Mouse (Mus musculus) heart, postnatal 14 days (tissue): ENCODE results near the gene Smc4. TPM values are rescaled to one million over a fixed set of nuclear protein-coding genes. Genes with fewer than 3 reads are reported as not detected.
"Not testable (repeated sequence)": the region's sequence is repeated elsewhere in the genome, so short reads cannot be mapped to it uniquely, and the experiment has no call there.

Experiments
- DNase-seq, 2 experiments: peaks; one replicate each; pipeline ENCODE4 v3.0.0; 2021 to 2022
- intact Hi-C: fragments of 180-260 bp; cut with DNase I; formaldehyde crosslinking; loops from one replicate; pipeline ENCODE4 v1.15.1; 2025
- total RNA-seq, 2 experiments: library from RNA; stranded (reverse); gene quantifications; 2 replicates each; pipeline ENCODE4 v1.2.3; 2021

Smc4 gene
- total RNA-seq, 2 experiments from 2014 or later = 25.9 to 31.1 TPM

DNA sequence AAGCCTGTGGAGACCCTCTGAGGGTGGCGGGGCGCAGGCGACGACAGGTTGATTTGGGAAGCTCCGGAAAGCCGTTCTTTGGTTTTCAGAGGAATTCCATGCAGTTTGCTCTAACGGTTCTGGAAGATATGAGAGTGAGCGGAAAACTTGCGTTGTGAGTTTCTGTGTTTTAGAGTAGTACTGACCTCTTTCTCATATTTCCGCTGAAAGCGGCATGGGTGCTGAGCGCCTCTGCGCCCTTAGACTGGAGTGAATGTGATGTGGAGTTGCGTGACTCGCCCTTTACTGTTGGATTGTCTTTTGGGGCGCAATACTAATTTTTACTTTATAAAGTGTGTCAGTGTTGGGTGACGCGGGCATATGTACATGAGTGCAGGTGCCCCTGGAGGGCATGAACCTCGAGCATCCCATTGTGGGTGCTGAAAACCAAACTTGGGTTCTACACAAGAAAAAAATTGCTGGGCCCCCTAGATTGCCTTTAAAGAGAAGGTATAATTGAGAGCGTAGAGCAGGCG lies 1.8 kb downstream of the Smc4 start:
- intact Hi-C loops = loop anchor here (2.0 kb wide), 1 partner anchor 34 kb away; no protein-coding TSS in a partner anchor
- no peak for DNase-seq

DNA sequence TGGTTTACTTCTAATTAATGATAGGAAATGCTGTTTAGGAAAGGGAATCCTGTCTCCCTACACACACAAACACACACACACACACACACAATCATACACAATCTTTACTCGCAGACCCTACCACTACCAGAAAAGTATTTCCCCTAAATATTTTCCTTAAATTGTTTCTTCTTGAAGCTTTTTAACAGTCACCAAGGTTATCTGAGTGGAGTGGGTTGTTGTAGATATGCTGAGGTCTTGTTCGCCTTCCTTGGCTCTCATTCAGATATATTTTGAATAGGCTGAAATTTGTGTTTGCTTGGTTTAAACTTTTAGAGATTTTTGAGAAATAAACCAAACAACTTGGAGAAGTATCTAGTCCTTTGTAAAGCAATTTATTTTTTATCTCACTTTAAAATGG lies 4.3 kb downstream of the Smc4 start:
- DNase-seq = no peak
- intact Hi-C loops = no loop called here

DNA sequence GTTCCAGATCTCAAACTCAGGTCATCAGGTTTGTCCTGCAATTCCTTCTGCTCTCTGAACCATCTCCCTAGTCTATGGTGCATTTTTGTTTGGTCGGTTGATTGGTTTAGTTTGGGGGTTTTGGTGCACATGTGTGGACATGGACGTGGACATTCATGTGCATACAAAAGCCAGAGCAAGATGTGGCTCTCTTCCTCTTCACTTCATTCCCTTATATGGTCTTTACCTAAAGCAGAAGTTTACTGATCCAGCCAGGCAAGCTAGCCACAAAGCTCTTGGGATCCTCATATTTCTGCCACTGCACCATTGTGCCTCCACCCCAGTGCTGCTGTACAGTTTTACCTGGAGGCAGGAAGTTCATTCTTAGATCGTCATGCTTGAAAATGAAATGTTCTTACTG lies 12.6 kb downstream of the Smc4 start:
- intact Hi-C loops = no loop called here
- DNase-seq = no peak

DNA sequence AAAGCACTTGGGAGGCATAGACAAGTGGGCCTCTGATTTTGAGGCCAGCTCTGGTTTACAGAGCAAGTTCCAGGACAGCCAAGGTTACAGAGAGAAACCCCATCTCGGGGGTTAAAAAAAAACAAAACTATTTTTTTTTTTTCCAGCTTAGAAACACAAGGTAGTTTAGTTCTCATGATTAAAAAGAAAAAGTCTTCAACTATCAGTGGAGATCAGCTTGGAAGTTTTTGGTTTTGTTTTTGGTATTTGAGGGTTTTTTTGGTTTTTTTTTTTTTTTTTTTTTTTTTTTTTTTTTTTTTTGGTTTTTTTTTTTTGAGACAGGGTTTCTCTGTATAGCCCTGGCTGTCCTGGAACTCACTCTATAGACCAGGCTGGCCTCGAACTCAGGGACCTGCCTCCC lies 14.1 kb downstream of the Smc4 start:
- DNase-seq, intact Hi-C loops: not testable (repeated sequence)

DNA sequence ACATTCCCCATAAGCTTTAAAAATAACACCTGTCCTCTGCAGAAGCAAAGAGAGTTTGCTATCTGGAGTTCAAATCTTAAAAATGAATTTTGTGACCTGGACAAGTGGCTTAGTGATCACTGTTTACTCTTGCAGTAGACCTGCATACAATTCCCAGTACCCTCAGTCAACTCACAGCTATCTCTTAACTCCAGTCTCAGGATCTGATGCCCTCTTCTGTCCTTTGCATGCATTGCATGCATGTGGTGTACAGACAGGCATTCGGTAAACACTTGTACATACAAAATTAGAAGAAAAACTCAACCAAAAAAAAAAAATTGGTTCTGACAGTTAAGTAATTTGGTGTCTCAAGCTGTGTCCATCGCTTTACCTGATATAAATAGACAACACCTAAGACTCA lies 15.7 kb downstream of the Smc4 start:
- intact Hi-C loops = no loop called here
- no peak for DNase-seq

DNA sequence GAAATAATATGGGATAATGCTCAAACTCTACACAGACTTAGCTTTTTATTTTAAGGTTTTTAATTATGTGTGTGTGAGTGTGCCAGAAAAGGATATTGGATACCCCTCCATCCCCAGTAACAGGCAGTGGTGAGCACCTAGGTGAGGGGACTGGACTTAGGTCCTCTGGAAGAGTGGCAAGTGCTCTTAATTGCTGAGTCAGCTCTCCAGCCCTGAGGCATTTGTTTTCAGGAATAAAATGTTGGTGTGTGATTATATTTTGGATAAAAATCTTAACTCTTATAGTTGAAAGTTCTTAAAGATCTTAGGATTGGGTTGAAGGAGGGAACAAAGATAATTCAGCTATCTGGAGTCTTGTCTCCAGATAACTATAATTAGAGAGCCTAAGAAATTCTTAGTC lies 16.2 kb downstream of the Smc4 start:
- intact Hi-C loops = no loop called here
- no peak for DNase-seq

DNA sequence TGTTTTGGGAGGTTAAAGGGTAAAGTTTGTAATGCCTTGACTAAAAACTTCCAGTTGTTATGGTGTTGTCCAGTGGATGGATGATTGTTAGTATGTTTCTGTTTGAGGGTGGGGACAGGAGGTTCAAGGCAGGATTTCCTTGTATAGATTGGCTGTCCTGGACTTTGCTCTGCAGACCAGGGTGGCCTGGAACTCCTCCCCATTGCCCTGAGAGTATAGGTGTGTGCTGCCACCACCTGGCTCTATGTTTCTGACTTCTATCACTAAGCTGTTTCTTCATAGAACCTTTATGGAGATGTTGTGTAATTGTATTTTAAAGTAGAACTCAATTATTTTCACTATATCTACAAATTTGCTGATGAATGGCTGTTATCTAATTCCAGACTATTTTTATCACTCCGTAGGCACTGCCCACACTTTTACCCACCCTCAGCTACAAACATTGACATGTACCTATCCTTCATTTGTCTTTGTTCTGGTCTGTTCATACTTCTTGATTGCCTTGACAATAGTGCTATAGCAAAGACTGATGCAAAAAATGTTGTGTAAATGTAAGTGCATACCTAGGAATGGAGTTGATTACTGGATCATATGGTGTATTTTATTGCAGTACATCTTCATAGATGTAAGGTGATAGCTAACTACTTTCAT lies 21.7 kb downstream of the Smc4 start:
- no peak for DNase-seq
- intact Hi-C loops = no loop called here

DNA sequence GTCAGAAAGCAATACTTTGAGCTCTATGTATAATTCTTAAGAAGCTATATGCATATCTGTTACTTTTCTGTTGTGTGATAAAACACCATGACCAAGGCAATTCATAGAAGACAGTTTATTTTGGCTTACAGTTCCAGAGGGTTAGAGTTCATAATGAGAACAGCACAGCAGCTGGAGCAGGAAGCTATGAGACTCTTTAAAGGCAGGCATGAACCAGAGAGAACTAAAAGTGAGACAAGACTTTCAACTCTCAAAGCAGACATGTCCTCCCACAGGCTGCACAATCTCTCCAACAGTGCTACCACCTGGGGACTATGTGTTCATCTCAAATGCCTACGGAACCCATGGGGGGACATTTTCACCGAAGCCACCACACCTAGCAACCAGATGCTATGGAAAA lies 35.6 kb downstream of the Smc4 start:
- intact Hi-C loops = loop anchor here (2.0 kb wide), 1 partner anchor 33 kb away; no protein-coding TSS in a partner anchor

DNA sequence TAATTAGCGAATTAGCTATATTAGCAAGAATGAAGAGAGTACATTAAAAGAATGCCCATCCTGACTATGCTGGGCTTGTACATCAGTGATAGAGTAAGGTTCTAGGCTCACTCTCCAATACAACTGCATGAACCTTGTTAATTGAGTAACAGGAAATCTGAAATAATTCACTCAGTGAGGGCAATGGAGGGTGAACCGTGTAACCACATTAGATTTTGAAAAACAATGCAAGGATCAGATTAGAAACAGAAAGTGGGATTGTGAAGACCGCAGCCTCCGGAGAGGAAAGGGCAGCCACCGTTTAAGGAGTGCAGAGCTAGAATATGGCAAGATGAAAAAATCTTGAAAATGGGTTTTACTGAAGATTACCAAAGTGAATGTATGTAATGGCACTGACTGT lies 36.8 kb downstream of the Smc4 start:
- intact Hi-C loops = loop anchor here (2.0 kb wide), 1 partner anchor 34 kb away; no protein-coding TSS in a partner anchor
- no peak for DNase-seq

More for the DNA sequence above, 35.6 kb downstream of the Smc4 start:
- DNase-seq = no peak

DNA sequence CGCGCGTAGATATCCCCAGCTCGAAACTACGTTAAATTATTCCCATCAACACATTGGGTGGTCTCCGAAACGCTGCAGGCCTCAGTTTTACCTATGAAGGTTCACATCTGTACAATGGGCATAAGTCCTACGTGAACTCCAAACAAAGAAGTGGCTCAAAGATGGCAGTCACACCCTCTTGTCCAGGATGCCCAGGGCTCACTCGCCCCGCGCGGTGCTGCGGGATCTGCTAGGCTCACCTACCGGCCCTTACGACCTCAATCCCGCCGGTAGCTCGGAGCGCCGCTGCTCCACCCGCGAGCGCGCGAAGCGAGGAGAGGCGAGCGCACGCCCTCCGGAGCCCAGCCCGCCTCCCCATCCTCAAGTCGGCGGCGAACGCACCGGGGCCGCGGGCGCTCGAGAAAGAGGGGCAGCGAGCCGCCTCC lies 39.6 kb downstream of the Smc4 start:
- no peak for DNase-seq
- intact Hi-C loops = no loop called here

DNA sequence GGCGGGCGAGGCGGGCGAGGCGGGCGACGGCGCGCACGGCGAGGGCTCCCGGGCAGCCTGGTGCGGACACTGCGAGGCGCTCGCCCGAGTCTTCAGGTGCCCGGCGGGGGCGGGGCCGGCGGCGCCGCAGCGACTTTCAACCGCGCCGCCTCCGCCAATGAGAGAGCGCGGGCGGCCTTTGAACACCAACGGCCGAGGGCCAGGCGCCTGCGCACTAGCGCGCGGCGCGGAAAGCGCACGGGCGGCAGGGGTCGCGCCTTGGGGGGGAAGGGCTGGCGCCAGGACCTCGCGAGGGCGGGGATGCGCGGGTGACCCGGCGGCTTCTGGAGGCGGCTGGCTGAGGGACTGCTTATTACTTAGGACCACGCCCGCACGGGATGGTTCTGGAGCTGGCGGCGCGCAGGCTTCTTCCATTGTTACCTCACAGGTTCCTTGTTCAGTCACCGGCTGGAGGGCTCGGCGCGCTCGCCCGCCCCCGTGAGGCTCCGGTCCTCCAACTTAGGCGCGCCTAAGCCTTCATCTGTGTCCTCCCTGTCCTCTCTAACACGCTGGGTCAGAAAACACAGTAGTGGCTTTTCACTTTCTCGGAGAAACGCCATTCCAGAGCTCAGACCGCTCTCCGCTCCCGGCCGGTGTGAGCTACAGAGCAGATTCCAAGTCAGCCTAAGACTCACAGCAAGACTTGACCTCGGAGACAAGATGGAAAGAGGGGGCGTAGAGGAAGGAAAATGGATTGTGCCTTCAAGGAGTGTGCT lies 40.3 kb downstream of the Smc4 start, which contains the start of gene Trim59:
Trim59 (minus strand) TSS at position 111 of the 755 bp plus-strand sequence.
- intact Hi-C loops = no loop called here
- DNase-seq = peak; percentile 89 to 94

DNA sequence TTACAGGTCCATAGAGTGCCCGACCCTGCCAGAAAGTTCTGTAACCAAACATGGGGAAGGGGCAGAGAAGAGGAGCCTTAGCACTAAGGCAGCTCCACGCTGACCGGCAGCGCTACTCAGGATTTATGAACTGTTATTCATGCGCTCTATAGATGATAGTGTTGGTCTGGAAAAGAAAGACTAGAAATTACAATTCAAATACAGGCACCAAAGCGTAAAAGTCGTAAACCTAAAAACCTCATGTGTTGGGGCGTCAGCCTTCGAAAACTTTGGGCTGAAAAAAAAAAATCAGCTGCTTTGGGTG lies 40.8 kb downstream of the Smc4 start:
- DNase-seq = no peak
- intact Hi-C loops = no loop called here

DNA sequence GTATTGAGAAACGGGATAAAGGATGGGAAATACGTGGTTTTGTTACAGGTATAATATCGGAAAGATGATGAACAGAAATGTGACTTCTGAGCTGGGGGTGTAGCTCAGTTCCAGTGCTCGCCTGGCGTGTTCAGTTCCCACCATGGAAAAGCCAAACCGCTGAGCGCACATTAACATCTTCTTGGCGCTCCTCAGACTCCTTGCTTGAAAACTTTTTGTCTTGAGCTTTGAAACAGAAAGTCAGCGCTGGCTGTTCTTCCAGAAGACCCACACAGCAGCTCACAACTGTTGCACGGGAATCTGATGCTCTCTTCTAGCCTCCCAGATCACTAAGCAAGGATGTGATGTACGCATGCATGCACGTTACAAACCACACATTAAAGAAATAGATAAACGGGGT lies 41.2 kb downstream of the Smc4 start:
- DNase-seq = no peak
- intact Hi-C loops = no loop called here

DNA sequence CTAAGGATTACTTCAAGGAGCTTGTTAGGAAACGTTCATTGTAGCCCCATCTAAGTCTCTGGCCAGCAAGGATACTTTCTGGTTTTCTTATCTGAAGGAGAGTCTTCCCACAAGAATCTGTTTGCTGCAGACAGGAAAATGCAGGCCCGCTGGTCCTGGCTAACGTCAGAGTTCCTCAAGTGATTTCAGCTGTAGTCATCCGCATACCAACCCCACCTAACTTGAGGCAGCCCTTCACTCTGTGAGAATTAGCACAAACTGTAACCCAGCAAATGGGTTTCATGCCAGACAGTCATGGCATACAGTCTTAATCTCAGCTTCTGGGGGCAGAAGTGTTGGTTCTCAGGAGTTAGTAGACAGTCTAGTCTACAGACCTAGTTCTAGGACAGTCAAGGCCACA lies 42.0 kb downstream of the Smc4 start:
- intact Hi-C loops = no loop called here
- no peak for DNase-seq

DNA sequence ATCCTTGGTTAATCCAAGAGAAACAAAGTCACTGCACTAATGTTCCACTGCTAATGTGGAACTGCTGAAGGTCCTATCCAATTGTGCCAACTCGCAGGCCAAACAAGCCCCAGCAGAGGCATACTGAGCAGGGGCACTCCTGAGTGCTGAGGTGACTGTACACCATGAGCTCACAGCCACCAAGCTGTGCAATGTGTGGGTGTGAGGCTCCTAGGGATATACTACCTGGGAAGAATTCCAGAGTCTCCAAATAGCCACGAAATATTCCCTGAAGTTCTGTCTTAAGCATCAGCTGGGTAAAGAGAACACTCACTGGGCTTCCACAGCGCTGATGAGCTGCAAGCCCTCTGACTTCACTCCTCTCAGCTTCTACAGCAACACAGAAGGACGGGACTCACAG lies 43.1 kb downstream of the Smc4 start:
- intact Hi-C loops = no loop called here
- no peak for DNase-seq

DNA sequence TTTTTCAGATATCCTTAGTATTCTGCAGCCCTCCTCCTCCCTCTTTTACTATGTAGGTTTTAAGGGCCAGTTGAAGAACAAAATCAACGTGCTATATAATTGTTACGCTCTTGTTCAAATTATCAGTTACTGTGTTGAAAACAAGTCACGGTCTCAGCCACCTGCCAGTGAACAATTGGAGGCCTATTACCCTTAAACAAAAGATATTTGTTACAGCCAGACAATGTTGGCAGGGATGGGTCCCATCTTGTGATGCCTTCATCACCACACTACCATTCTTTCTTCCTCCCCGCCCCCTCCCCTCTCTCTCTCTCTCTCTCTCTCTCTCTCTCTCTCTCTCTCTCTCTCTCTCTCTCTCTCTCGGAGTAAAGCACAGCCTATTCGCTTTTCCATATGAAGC lies 44.5 kb downstream of the Smc4 start:
- intact Hi-C loops = no loop called here
- no peak for DNase-seq

DNA sequence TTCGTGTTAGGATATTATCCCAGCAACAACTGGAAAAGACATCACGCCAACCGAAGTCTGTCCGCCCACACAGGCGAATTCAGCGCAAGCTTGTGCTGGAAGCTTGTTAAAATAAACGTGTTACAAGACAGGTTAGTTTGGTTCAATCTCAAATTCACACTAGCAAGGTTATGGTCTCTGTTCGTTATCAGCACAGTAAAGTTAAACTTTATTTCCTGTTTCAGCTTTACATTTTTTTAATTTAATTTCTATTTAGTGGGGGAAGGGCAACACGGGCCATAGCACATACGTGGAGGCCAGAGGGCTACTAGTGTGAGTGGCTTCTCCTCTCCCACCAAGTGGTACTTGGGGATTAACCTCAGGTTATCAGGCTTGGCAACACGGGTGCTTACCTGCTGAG lies 47.4 kb downstream of the Smc4 start:
- intact Hi-C loops = no loop called here
- no peak for DNase-seq

DNA sequence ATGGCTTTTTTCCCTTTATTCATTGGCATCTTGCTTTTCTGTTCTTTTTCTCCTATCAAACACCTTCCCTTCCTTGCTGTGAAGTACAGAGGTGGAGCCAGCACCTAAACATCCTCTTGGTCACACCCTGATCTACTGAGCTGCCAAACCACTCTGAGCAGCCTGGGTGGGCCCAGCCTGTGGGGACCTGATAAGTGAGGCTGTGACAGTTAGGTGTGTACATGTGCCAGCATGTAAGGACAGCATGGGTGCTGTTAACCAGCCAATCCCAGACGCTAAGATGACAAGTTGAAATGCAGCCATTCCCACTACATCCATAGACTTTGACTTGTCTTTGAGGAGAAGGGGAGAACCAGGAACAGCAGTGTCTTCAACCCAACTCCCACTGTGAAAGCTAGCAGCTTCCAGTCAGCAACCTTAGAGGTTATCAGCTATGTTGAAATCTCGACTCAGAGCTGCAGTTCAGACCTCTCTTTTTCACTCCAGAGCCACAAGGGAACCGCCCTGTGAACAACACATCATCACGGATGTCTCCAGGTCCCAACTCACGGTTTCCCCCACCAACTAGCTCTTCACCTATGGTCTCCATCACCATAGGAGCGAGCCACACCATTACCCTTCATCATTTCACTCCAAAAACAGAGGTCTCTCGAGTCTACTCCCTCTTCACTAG lies 50.4 kb downstream of the Smc4 start:
- no peak for DNase-seq
- intact Hi-C loops = no loop called here

DNA sequence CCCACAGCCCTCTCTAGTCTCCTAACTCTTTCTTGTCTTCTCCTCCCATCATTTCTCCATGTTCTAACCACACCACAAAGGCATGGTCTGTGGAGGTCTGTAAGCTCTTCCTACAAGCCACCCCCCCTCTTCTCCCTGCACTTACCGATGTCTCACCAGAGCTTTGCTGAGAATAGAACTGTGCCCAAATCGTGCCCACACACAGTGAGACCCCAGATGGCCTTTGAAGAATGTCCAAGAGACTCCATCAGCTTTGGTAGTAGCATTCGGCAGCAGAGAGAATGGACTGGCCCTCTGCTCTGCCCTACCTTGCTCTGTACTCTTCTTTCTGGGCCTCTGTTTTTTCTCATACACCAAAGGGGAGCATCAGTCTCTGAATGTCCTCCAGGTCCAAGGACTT lies 51.3 kb downstream of the Smc4 start:
- intact Hi-C loops = no loop called here
- no peak for DNase-seq

DNA sequence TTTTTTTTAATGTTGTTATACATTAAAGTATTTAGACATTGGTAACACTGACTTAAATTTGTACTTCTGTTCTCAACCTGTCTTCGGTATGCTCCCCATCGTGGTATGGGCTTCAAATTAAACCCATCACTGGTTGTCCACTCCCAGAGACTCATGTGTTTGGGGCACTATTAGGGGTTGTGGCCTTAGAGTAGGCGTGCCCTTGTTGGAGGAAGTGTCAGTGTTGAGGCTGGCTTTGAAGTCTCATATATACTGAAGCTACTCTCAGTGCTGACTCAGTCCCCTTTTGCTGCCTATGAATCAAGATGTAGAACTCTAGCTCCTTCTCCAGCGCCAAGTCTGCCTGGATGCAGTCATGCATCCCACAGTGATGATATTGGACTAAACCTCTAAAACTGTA lies 56.1 kb downstream of the Smc4 start:
- intact Hi-C loops = loop anchor here (10.0 kb wide), 1 partner anchor 346 kb away; no protein-coding TSS in a partner anchor
- no peak for DNase-seq

DNA sequence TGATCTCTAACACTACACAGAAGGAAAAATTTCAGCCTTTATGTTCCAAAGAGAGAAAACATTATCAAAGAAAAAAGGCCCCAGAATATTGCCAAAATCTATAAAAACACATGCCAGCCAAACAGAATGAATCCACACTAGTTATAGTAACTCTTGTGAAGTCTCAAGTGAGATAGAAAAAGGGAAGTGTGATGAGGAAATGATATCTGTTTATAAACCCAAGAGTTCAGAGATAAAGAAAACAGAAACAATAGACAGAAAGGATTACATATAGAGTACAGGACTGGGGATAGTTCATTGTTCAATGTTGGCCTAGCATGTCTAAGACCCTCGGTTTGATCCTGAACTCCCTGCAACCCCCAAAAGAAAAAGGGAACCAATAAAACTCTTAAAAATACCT lies 58.2 kb downstream of the Smc4 start:
- intact Hi-C loops = loop anchor here (10.0 kb wide), 1 partner anchor 348 kb away; no protein-coding TSS in a partner anchor
- no peak for DNase-seq
